Mouse (Mus musculus) 3134 (cell line): ENCODE data around the gene Vmn1r234.
"Not testable (repeated sequence)": the region's sequence is repeated elsewhere in the genome, so short reads cannot be mapped to it uniquely, and the experiment has no call there.

Source experiments
- DNase-seq: peaks from one replicate; pipeline ENCODE4 v3.0.0-alpha.2; 2011; ENCODE audit warnings: low spot score; ENCODE audit not compliant: insufficient read length; ENCODE audit errors: extremely low read depth

Gene Vmn1r234

GRCm38 (mm10) chr17:21225787-21226186 is at the start of gene Vmn1r234:
Gene Vmn1r234 (plus strand): TSS chr17:21226087.
- DNase-seq = no peak

- DNase-seq = not testable (repeated sequence)
Measured at GRCm38 (mm10) chr17:21211081-21211480, 14.8 kb upstream of the Vmn1r234 start.

- DNase-seq = peak; percentile 50
Measured at GRCm38 (mm10) chr17:21231654-21232053, 5.8 kb downstream of the Vmn1r234 start.

GRCm38 (mm10) chr17:21256111-21256510 is 30.2 kb downstream of the Vmn1r234 start, which contains the start of gene Vmn1r235:
Gene Vmn1r235 (plus strand): TSS chr17:21256411.
- no peak for DNase-seq

GRCm38 (mm10) chr17:21272103-21272502 is 46.2 kb downstream of the Vmn1r234 start:
- peak; percentile 16 for DNase-seq

- DNase-seq = no peak
Measured at GRCm38 (mm10) chr17:21282642-21283041, 56.8 kb downstream of the Vmn1r234 start, which contains the start of gene Vmn1r236. Gene Vmn1r236 (plus strand): TSS chr17:21282942.

- no peak for DNase-seq
Measured at GRCm38 (mm10) chr17:21284395-21284794, 58.5 kb downstream of the Vmn1r234 start.
